Mouse (Mus musculus) liver, embryonic 14.5 days (tissue): ENCODE results near the gene Myo1g. TPM values are rescaled to one million over a fixed set of nuclear protein-coding genes. Genes with fewer than 3 reads are reported as not detected.
A peak's percentile ranks its signal among the peaks of the same experiment; 100 is the strongest.

Experiments
- ATAC-seq: fragments of 200-750 bp; cut with Nextera tagmentation; 2 replicates; pipeline ENCODE4 v1.8.0; 2017; ENCODE audit warnings: moderate number of reproducible peaks, mild to moderate bottlenecking, moderate library complexity; ENCODE audit not compliant: insufficient read depth
- DNase-seq, 3 experiments: peaks; one replicate each; pipeline ENCODE4 v3.0.0-alpha.2; 2012 to 2013; ENCODE audit warnings: low read depth in 3 of 3, low spot score in 3 of 3
- H3K27ac ChIP-seq: fragments of 300-500 bp; sonication (generic); 2 replicates; pipeline ENCODE4 v1.5.1; 2014; ENCODE audit warnings: moderate library complexity, mild to moderate bottlenecking, control low read depth, inconsistent platforms
- H3K27me3 ChIP-seq: fragments of 300-500 bp; sonication (generic); 2 replicates; pipeline ENCODE4 v1.6.1; 2014; ENCODE audit warnings: mild to moderate bottlenecking, low read length, moderate library complexity; ENCODE audit not compliant: control insufficient read depth, insufficient read depth
- H3K36me3 ChIP-seq: fragments of 300-500 bp; sonication (generic); replicated peaks from 2 replicates; pipeline ENCODE4 v1.6.1; 2014; ENCODE audit warnings: low read depth; ENCODE audit not compliant: control insufficient read depth, insufficient read depth
- H3K4me1 ChIP-seq, 2 experiments: fragments of 200-500 bp in 1 of 2; fragments of 300-500 bp in 1 of 2; sonication (generic) in 1 of 2; replicated peaks; 2 replicates each; pipeline ENCODE4 v1.6.1; 2012 to 2014; ENCODE audit warnings: antibody characterized with exemption in 1 of 2, inconsistent platforms in 1 of 2, low read length in 1 of 2; ENCODE audit not compliant: control insufficient read depth in 2 of 2, insufficient read depth in 2 of 2
- H3K4me2 ChIP-seq: fragments of 300-500 bp; sonication (generic); 2 replicates; pipeline ENCODE4 v1.6.1; 2014; ENCODE audit warnings: low read depth, mild to moderate bottlenecking, control low read depth, moderate library complexity
- H3K4me3 ChIP-seq, 2 experiments: fragments of 200-500 bp in 1 of 2; fragments of 300-500 bp in 1 of 2; sonication (generic) in 1 of 2; 2 replicates each; pipeline ENCODE4 v1.5.1; 2012 to 2014; ENCODE audit warnings: low read depth in 2 of 2, low read length in 2 of 2, mild to moderate bottlenecking in 2 of 2, control low read depth in 1 of 2, inconsistent platforms in 1 of 2, moderate library complexity in 1 of 2; ENCODE audit not compliant: insufficient read depth in 1 of 2
- H3K9ac ChIP-seq: fragments of 300-500 bp; sonication (generic); replicated peaks from 2 replicates; pipeline ENCODE4 v1.6.1; 2014; ENCODE audit warnings: mild to moderate bottlenecking, control low read depth, moderate library complexity
- H3K9me3 ChIP-seq: fragments of 300-500 bp; sonication (generic); 2 replicates; pipeline ENCODE4 v1.6.1; 2016; ENCODE audit warnings: low read length, mixed read lengths; ENCODE audit not compliant: control insufficient read depth
- CTCF ChIP-seq: IDR thresholded peaks from 2 replicates; pipeline ENCODE4 v1.5.1; 2016; ENCODE audit warnings: antibody characterized with exemption, low read depth, control low read depth
- EP300 ChIP-seq: IDR thresholded peaks from 2 replicates; pipeline ENCODE4 v1.6.1; 2016; ENCODE audit warnings: antibody characterized with exemption, low read depth
- WGBS: fragments of 180-500 bp; shearing (Covaris S2); extraction: QIAGEN DNeasy Blood & Tissue Kit; methylation state at CpG from one replicate; pipeline ENCODE4 v1.1.7; 2014; ENCODE audit not compliant: insufficient replicate concordance; 5-methylcytosine and 5-hydroxymethylcytosine counted together
- microRNA-seq: library from miRNA; unstranded; fragments of <30 nt; microRNA quantifications from one replicate; pipeline ENCODE4, GENCODE M21; 2016
- polyA plus RNA-seq, 2 experiments: library from polyadenylated mRNA; depleted of rRNA in 1 of 2; stranded (reverse) in 1 of 2; unstranded in 1 of 2; fragments of >200 nt; fragmentation: Nextera tagmentation in 1 of 2; extraction: Ambion mirVana in 1 of 2; gene quantifications; 2 replicates each; pipeline versions ENCODE4 v1.2.1 to v1.2.3; 2012 to 2014

Gene Myo1g
- polyA plus RNA-seq, 2 experiments = 5.7 to 7.0 TPM

GRCm38 (mm10) chr11:6471493-6471892 lies 49.3 kb downstream of the Myo1g start:
- 33% methylated on average over 1 of the region's 1 CpGs for WGBS
- peaks cover 27% of the 10 kb centered on the region for H3K36me3 ChIP-seq
- H3K4me1 ChIP-seq = peaks cover 21 to 24% of the 10 kb centered on the region in 2 experiments
- H3K27ac ChIP-seq = no peak overlapping the region
- no peak for ATAC-seq
- H3K9me3 ChIP-seq = no peaks in the 10 kb centered on the region
- TF ChIP-seq EP300 (no peak), CTCF (no peak)
- no peak for DNase-seq
- H3K9ac ChIP-seq = peak overlapping the region; percentile 44
- H3K4me2 ChIP-seq = peak overlapping the region; percentile 93
- H3K4me3 ChIP-seq = peak overlapping the region; percentile 30 to 94; a peak in 3 of 4 replicates
- no peaks in the 10 kb centered on the region for H3K27me3 ChIP-seq

GRCm38 (mm10) chr11:6471054-6471453 lies 49.7 kb downstream of the Myo1g start:
- ATAC-seq = no peak
- H3K27ac ChIP-seq = no peak overlapping the region
- TF ChIP-seq EP300 (no peak), CTCF (no peak)
- H3K36me3 ChIP-seq = peaks cover 31% of the 10 kb centered on the region
- H3K4me2 ChIP-seq = peak overlapping the region; percentile 93
- H3K9ac ChIP-seq = no peak overlapping the region
- peak overlapping the region in 1 of 2 experiments; percentile 94; a peak in 3 of 4 replicates for H3K4me3 ChIP-seq
- H3K27me3 ChIP-seq = no peaks in the 10 kb centered on the region
- WGBS = 77% methylated on average over 2 of the region's 2 CpGs
- H3K9me3 ChIP-seq = no peaks in the 10 kb centered on the region
- peaks cover 21 to 24% of the 10 kb centered on the region in 2 experiments for H3K4me1 ChIP-seq
- DNase-seq = no peak

GRCm38 (mm10) chr11:6468541-6468940 lies 52.2 kb downstream of the Myo1g start:
- no peak overlapping the region for H3K9ac ChIP-seq
- no peak overlapping the region for H3K4me2 ChIP-seq
- no peak overlapping the region for H3K27ac ChIP-seq
- H3K27me3 ChIP-seq = no peaks in the 10 kb centered on the region
- H3K4me3 ChIP-seq = no peak overlapping the region
- ATAC-seq (no peak), DNase-seq (no peak)
- H3K4me1 ChIP-seq = peaks cover 12 to 15% of the 10 kb centered on the region in 2 experiments
- H3K36me3 ChIP-seq = peaks cover 26% of the 10 kb centered on the region
- no peaks in the 10 kb centered on the region for H3K9me3 ChIP-seq
- 73% methylated on average over 2 of the region's 2 CpGs for WGBS
- TF ChIP-seq EP300 = no peak
- no peak for TF ChIP-seq CTCF

- Histone ChIP-seq H3K9ac (no peak overlapping the region), H3K9me3 (no peaks in the 10 kb centered on the region), H3K36me3 (peaks cover 15% of the 10 kb centered on the region), H3K4me1 (no peaks in the 10 kb centered on the region; a peak in 2 of 4 replicates), H3K4me3 (no peak overlapping the region), H3K4me2 (no peak overlapping the region), H3K27ac (no peak overlapping the region), H3K27me3 (no peaks in the 10 kb centered on the region)
- TF ChIP-seq CTCF (peak; percentile 74), EP300 (no peak)
- 21% methylated on average over 4 of the region's 4 CpGs for WGBS
- DNase-seq (peak in 2 of 3 experiments; percentile 45 to 71), ATAC-seq (peak; percentile 35; the same call in 1 of the 2 replicates)
Measured at GRCm38 (mm10) chr11:6465122-6465521, 55.6 kb downstream of the Myo1g start.

GRCm38 (mm10) chr11:6463159-6463837 lies 57.5 kb downstream of the Myo1g start:
- no peak for DNase-seq
- H3K36me3 ChIP-seq = peaks cover 15% of the 10 kb centered on the region
- no peak overlapping the region for H3K4me2 ChIP-seq
- no peak overlapping the region for H3K4me3 ChIP-seq
- TF ChIP-seq CTCF (no peak), EP300 (no peak)
- no peak overlapping the region for H3K27ac ChIP-seq
- H3K4me1 ChIP-seq = no peaks in the 10 kb centered on the region; a peak in 1 of 4 replicates
- WGBS = 74% methylated on average over 6 of the region's 6 CpGs
- no peaks in the 10 kb centered on the region for H3K27me3 ChIP-seq
- no peaks in the 10 kb centered on the region for H3K9me3 ChIP-seq
- no peak overlapping the region for H3K9ac ChIP-seq
- ATAC-seq = no peak

Small RNA genes within 50 kb of the gene (microRNA-seq; reads per million reads assigned to microRNA genes)
- not detected for gene Gm22123

Other genes with a start within 250 kb of the Myo1g start
- gene Tmed4, start 246.1 kb downstream of the Myo1g start, polyA plus RNA-seq (2012; rRNA removed) = 23.9 and 28.3 TPM in 2 replicates
- gene Tmed4, start 246.1 kb downstream of the Myo1g start, polyA plus RNA-seq (2014; fragmentation: Nextera tagmentation; extraction: Ambion mirVana) = 37.4 and 37.5 TPM in 2 replicates
- 38.6 and 41.8 TPM in 2 replicates for gene Ogdh, start 229.3 kb downstream of the Myo1g start, polyA plus RNA-seq (2012; rRNA removed)
- gene Ogdh, start 229.3 kb downstream of the Myo1g start, polyA plus RNA-seq (2014; fragmentation: Nextera tagmentation; extraction: Ambion mirVana) = 60.6 and 72.8 TPM in 2 replicates
- gene Zmiz2, start 131.9 kb downstream of the Myo1g start, polyA plus RNA-seq (2012; rRNA removed) = 7.3 and 9.4 TPM in 2 replicates
- 3.9 and 4.1 TPM in 2 replicates for gene Zmiz2, start 131.9 kb downstream of the Myo1g start, polyA plus RNA-seq (2014; fragmentation: Nextera tagmentation; extraction: Ambion mirVana)
- gene Ppia, start 105.5 kb downstream of the Myo1g start, polyA plus RNA-seq (2012; rRNA removed) = 1,485 and 1,780 TPM in 2 replicates
- gene Ppia, start 105.5 kb downstream of the Myo1g start, polyA plus RNA-seq (2014; fragmentation: Nextera tagmentation; extraction: Ambion mirVana) = 3,165 and 3,291 TPM in 2 replicates
- 35.2 and 44.2 TPM in 2 replicates for gene H2afv, start 76.5 kb downstream of the Myo1g start, polyA plus RNA-seq (2012; rRNA removed)
- 117 and 119 TPM in 2 replicates for gene H2afv, start 76.5 kb downstream of the Myo1g start, polyA plus RNA-seq (2014; fragmentation: Nextera tagmentation; extraction: Ambion mirVana)
- gene Purb, start 45.0 kb downstream of the Myo1g start, polyA plus RNA-seq (2012; rRNA removed) = 4.1 and 6.2 TPM in 2 replicates
- gene Purb, start 45.0 kb downstream of the Myo1g start, polyA plus RNA-seq (2014; fragmentation: Nextera tagmentation; extraction: Ambion mirVana) = 6.2 TPM in 2 replicates
- 33.1 and 36.8 TPM in 2 replicates for gene Ccm2, start 25.9 kb upstream of the Myo1g start, polyA plus RNA-seq (2012; rRNA removed)
- gene Ccm2, start 25.9 kb upstream of the Myo1g start, polyA plus RNA-seq (2014; fragmentation: Nextera tagmentation; extraction: Ambion mirVana) = 39.0 and 39.4 TPM in 2 replicates
- 2.3 and 4.0 TPM in 2 replicates for gene Nacad, start 85.1 kb upstream of the Myo1g start, polyA plus RNA-seq (2012; rRNA removed)
- 6.2 and 6.4 TPM in 2 replicates for gene Nacad, start 85.1 kb upstream of the Myo1g start, polyA plus RNA-seq (2014; fragmentation: Nextera tagmentation; extraction: Ambion mirVana)
- gene Tbrg4, start 105.1 kb upstream of the Myo1g start, polyA plus RNA-seq (2012; rRNA removed) = 55.1 and 63.6 TPM in 2 replicates
- gene Tbrg4, start 105.1 kb upstream of the Myo1g start, polyA plus RNA-seq (2014; fragmentation: Nextera tagmentation; extraction: Ambion mirVana) = 27.7 and 30.4 TPM in 2 replicates
- gene Wap, start 117.7 kb upstream of the Myo1g start, polyA plus RNA-seq (2012; rRNA removed) = not detected in 2 replicates
- gene Wap, start 117.7 kb upstream of the Myo1g start, polyA plus RNA-seq (2014; fragmentation: Nextera tagmentation; extraction: Ambion mirVana) = not detected in 2 replicates
- gene Ramp3, start 137.6 kb upstream of the Myo1g start, polyA plus RNA-seq (2012; rRNA removed) = 0.04 and 0.14 TPM in 2 replicates
- not detected in 2 replicates for gene Ramp3, start 137.6 kb upstream of the Myo1g start, polyA plus RNA-seq (2014; fragmentation: Nextera tagmentation; extraction: Ambion mirVana)